Mouse (Mus musculus): ENCODE results near the gene Lrrc2.

DNA sequence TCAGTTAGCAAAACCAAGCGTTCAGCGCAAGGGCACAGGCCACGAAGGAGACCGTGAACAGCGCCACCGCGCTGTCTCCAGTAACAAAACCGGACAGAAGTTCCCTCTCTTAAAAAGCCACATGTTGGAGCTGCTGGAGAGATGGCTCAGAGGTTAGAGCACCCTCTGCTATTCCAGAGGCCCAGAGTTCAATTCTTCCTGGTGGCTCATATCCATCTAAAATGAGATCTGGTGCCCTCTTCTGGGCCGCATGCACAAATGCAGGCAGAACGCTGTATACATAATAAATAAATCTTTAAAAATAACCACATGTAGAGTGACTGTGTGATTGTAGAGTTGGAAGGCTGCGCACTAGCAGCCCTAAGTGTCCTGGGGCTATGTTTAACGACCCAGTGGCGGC, 7.1 kb upstream of the Lrrc2 start:
- no peak for TF ChIP-seq MAFK (IDR thresholded peaks at IDR 0.05; ENCODE audit: insufficient read depth, low read depth, low read length)
- TF ChIP-seq HCFC1 (IDR thresholded peaks at IDR 0.05; ENCODE audit: borderline replicate concordance, insufficient read depth, low read length), result no peak
- no peak for TF ChIP-seq ZC3H11A (IDR thresholded peaks at IDR 0.05; ENCODE audit: borderline replicate concordance, low read depth, low read length)

Measured in ES-E14 (cell line).